Comparison of ENCODE assay signal across 8 mouse cellular contexts in genomic region chr2:129084959-129085358, GRCm38 (mm10). TPM values are rescaled to one million over a fixed set of nuclear protein-coding genes. Genes with fewer than 3 reads are reported as not detected.
DNase-seq lines count a peak whose midpoint lies in the region; ATAC-seq and TF ChIP-seq lines count a peak whose summit lies in the region.

No protein-coding gene starts in this region.

- H3K27ac ChIP-seq in heart, adult 2 months = no peak overlapping the region
- no peak overlapping the region for H3K27ac ChIP-seq in heart, embryonic 12.5 days (ENCODE audit: poor library complexity, severe bottlenecking)
- no peak overlapping the region for H3K27ac ChIP-seq in testis, adult 2 months (ENCODE audit: control insufficient read depth, insufficient read depth, low read depth, low read length)
- H3K27ac ChIP-seq in embryonic fibroblast, embryonic 13.5 days (ENCODE audit: insufficient read depth, low read length) = no peak overlapping the region

- H3K4me3 ChIP-seq in heart, adult 2 months = no peak overlapping the region
- H3K4me3 ChIP-seq in heart, embryonic 12.5 days = no peak overlapping the region
- no peak overlapping the region for H3K4me3 ChIP-seq in testis, adult 2 months (ENCODE audit: control insufficient read depth, low read depth, low read length)
- H3K4me3 ChIP-seq in embryonic fibroblast, embryonic 13.5 days (ENCODE audit: insufficient read depth, low read length) = no peak overlapping the region

- peaks cover 3% of the 10 kb centered on the region for H3K9me3 ChIP-seq in heart, embryonic 12.5 days (replicated peaks)

- H3K4me1 ChIP-seq in heart, adult 2 months (ENCODE audit: control insufficient read depth, insufficient read depth, low read length) = no peaks in the 10 kb centered on the region
- no peaks in the 10 kb centered on the region; the same call in 1 of the 2 replicates for H3K4me1 ChIP-seq in heart, embryonic 12.5 days (replicated peaks)
- peaks cover 8% of the 10 kb centered on the region for H3K4me1 ChIP-seq in testis, adult 2 months (ENCODE audit: control insufficient read depth, insufficient read depth, low read length)
- no peaks in the 10 kb centered on the region for H3K4me1 ChIP-seq in embryonic fibroblast, embryonic 13.5 days (ENCODE audit: control insufficient read depth, insufficient read depth, low read length)

- peak; percentile 94 for TF ChIP-seq CTCF in heart, adult 2 months (IDR thresholded peaks at IDR 0.05)
- peak; percentile 75 for TF ChIP-seq CTCF in testis, adult 2 months (IDR thresholded peaks at IDR 0.05; ENCODE audit: control insufficient read depth, insufficient read depth, insufficient replicate concordance, low read depth, low read length)
- TF ChIP-seq CTCF in embryonic fibroblast, embryonic 13.5 days (IDR thresholded peaks at IDR 0.05; ENCODE audit: borderline replicate concordance, insufficient read depth, low read length) = peak; percentile 41; the same call in 1 of the 2 replicates

- no peak for TF ChIP-seq EP300 in heart, adult 2 months (IDR thresholded peaks at IDR 0.05; ENCODE audit: insufficient read depth, low read depth, low read length)

- ATAC-seq in heart, embryonic 12.5 days (ENCODE audit: insufficient number of reproducible peaks, low FRiP score) = no peak

- no peak overlapping the region for H3K4me2 ChIP-seq in heart, embryonic 12.5 days

- intact Hi-C loops in heart, adult 2 months (cut with DNase I) = loop anchor here (1.0 to 10.0 kb wide), 4 partner anchors 78 to 220 kb away; partner anchors contain the start of gene Fbln7
- intact Hi-C loops in left cerebral cortex, postnatal 36 days (cut with DNase I) = loop anchor here (5.0 kb wide), 1 partner anchor 138 kb away; no protein-coding TSS in a partner anchor

- H3K9ac ChIP-seq in heart, adult 2 months (ENCODE audit: low read depth, low read length) = no peak overlapping the region
- no peak overlapping the region for H3K9ac ChIP-seq in heart, embryonic 12.5 days

- H3K27me3 ChIP-seq in heart, adult 2 months (ENCODE audit: control insufficient read depth, insufficient read depth, low read length) = no peaks in the 10 kb centered on the region
- no peaks in the 10 kb centered on the region for H3K27me3 ChIP-seq in heart, embryonic 12.5 days (replicated peaks)
- no peaks in the 10 kb centered on the region for H3K27me3 ChIP-seq in testis, adult 2 months (ENCODE audit: control insufficient read depth, insufficient read depth, low read length)

- TF ChIP-seq POLR2A in heart, adult 2 months (IDR thresholded peaks at IDR 0.05; ENCODE audit: insufficient read depth, low read depth, low read length) = no peak
- TF ChIP-seq POLR2A in testis, adult 2 months (IDR thresholded peaks at IDR 0.05; ENCODE audit: control insufficient read depth, low read depth, low read length) = no peak
- no peak for TF ChIP-seq POLR2A in embryonic fibroblast, embryonic 13.5 days (IDR thresholded peaks at IDR 0.05; ENCODE audit: low read depth, low read length)

- peak in 1 of 2 experiments; percentile 39 for DNase-seq in heart, adult 2 months
- no peak for DNase-seq in testis, postnatal 14 days (ENCODE audit: low spot score)
- DNase-seq in retina, embryonic 14.5 days (ENCODE audit: low spot score) = peak; percentile 77
- no peak for DNase-seq in left cerebral cortex, postnatal 36 days (ENCODE audit: low spot score in 2 of 2)
- DNase-seq in yolk sac, embryonic 10.5 days (ENCODE audit: low spot score) = no peak

- no peaks in the 10 kb centered on the region for H3K36me3 ChIP-seq in heart, adult 2 months (ENCODE audit: control insufficient read depth, insufficient read depth, low read length)
- peaks cover 53% of the 10 kb centered on the region for H3K36me3 ChIP-seq in heart, embryonic 12.5 days
- H3K36me3 ChIP-seq in testis, adult 2 months (ENCODE audit: control insufficient read depth, insufficient read depth, low read length) = no peaks in the 10 kb centered on the region

- WGBS in heart, adult 2 months = 60% methylated on average over 2 of the region's 2 CpGs
- 52% methylated on average over 2 of the region's 2 CpGs for WGBS in heart, embryonic 12.5 days

- H3K79me2 ChIP-seq in heart, adult 2 months (replicated peaks; ENCODE audit: control insufficient read depth, insufficient read depth, low read length) = no peaks in the 10 kb centered on the region

RNA-seq across cellular contexts. Expression of gene Polr1b, which starts 15.8 kb away (rescaled TPM):
- total RNA-seq in heart, adult 2 months (2021) = 10 to 100 TPM; 10.6 to 10.7 TPM
- 10.2 and 14.2 TPM in 2 replicates for polyA plus RNA-seq in heart, adult 2 months (2012; rRNA removed)
- polyA plus RNA-seq in heart, embryonic 12.5 days (2016; fragmentation: Nextera tagmentation; extraction: Ambion mirVana) = 21.0 and 21.1 TPM in 2 replicates
- polyA plus RNA-seq in testis, adult 2 months (2012; rRNA removed) = 4.5 and 4.9 TPM in 2 replicates
- 15.0 and 16.0 TPM in 2 replicates for polyA plus RNA-seq in embryonic fibroblast, embryonic 13.5 days (2011; ENCODE audit: insufficient read length, low read depth, missing spikeins)
- 10 to 100 TPM; 19.8 to 25.9 TPM for total RNA-seq in left cerebral cortex, postnatal 36 days (2021)

RNA-seq across cellular contexts. Expression of gene Ttl, which starts 19.2 kb away (rescaled TPM):
- total RNA-seq in heart, adult 2 months (2021) = 10 to 100 TPM; 19.0 to 19.1 TPM
- polyA plus RNA-seq in heart, adult 2 months (2012; rRNA removed) = 8.8 and 12.9 TPM in 2 replicates
- 7.9 and 8.3 TPM in 2 replicates for polyA plus RNA-seq in heart, embryonic 12.5 days (2016; fragmentation: Nextera tagmentation; extraction: Ambion mirVana)
- 0.43 and 0.54 TPM in 2 replicates for polyA plus RNA-seq in testis, adult 2 months (2012; rRNA removed)
- polyA plus RNA-seq in embryonic fibroblast, embryonic 13.5 days (2011; ENCODE audit: insufficient read length, low read depth, missing spikeins) = 13.0 and 16.5 TPM in 2 replicates
- 10 to 100 TPM; 65.0 to 73.7 TPM for total RNA-seq in left cerebral cortex, postnatal 36 days (2021)

RNA-seq across cellular contexts. Expression of gene Vinac1, which starts 37.0 kb away (rescaled TPM):
- not detected for total RNA-seq in heart, adult 2 months (2021)
- polyA plus RNA-seq in heart, adult 2 months (2012; rRNA removed) = 0.06 TPM in 1 of 2 replicates, not detected in the other
- polyA plus RNA-seq in heart, embryonic 12.5 days (2016; fragmentation: Nextera tagmentation; extraction: Ambion mirVana) = 0.08 TPM in 1 of 2 replicates, not detected in the other
- 1.6 and 1.7 TPM in 2 replicates for polyA plus RNA-seq in testis, adult 2 months (2012; rRNA removed)
- not detected in 2 replicates for polyA plus RNA-seq in embryonic fibroblast, embryonic 13.5 days (2011; ENCODE audit: insufficient read length, low read depth, missing spikeins)
- total RNA-seq in left cerebral cortex, postnatal 36 days (2021) = under 1 TPM; 0.11 to 0.39 TPM

RNA-seq across cellular contexts. Expression of gene Chchd5, which starts 44.5 kb away (rescaled TPM):
- 10 to 100 TPM in 1 of 2 experiments, 1 to 10 TPM in 1; 9.8 to 10.3 TPM for total RNA-seq in heart, adult 2 months (2021)
- polyA plus RNA-seq in heart, adult 2 months (2012; rRNA removed) = 22.0 and 22.5 TPM in 2 replicates
- polyA plus RNA-seq in heart, embryonic 12.5 days (2016; fragmentation: Nextera tagmentation; extraction: Ambion mirVana) = 16.6 and 16.9 TPM in 2 replicates
- polyA plus RNA-seq in testis, adult 2 months (2012; rRNA removed) = 16.7 and 17.2 TPM in 2 replicates
- 15.2 and 18.2 TPM in 2 replicates for polyA plus RNA-seq in embryonic fibroblast, embryonic 13.5 days (2011; ENCODE audit: insufficient read length, low read depth, missing spikeins)
- total RNA-seq in left cerebral cortex, postnatal 36 days (2021) = 10 to 100 TPM in 1 of 2 experiments, 1 to 10 TPM in 1; 9.6 to 10.9 TPM

Comparison
In these comparisons a context has a peak if more than half of its experiments do, and no peak if none do; other contexts are left out.
1. CTCF ChIP-seq: peak in every context shown above with its lines; median percentile 94 in heart, adult 2 months; 75 in testis, adult 2 months; 41 in embryonic fibroblast, embryonic 13.5 days.